Mouse (Mus musculus) kidney, adult 2 months (tissue): Measurements from ENCODE around the gene Ppp3cb.

ENCODE experiments used
- CTCF ChIP-seq: fragments of 200-500 bp; conservative IDR thresholded peaks from 2 replicates; pipeline ENCODE4 v1.5.1; 2011; ENCODE audit warnings: low read depth, mild to moderate bottlenecking, control low read depth, low read length, moderate library complexity, mixed read lengths; ENCODE audit not compliant: insufficient read depth, insufficient read length
- POLR2A ChIP-seq: fragments of 200-500 bp; IDR thresholded peaks from one replicate; pipeline ENCODE4 v1.6.1; 2011; ENCODE audit warnings: low read depth, low read length, control low read depth

DNA sequence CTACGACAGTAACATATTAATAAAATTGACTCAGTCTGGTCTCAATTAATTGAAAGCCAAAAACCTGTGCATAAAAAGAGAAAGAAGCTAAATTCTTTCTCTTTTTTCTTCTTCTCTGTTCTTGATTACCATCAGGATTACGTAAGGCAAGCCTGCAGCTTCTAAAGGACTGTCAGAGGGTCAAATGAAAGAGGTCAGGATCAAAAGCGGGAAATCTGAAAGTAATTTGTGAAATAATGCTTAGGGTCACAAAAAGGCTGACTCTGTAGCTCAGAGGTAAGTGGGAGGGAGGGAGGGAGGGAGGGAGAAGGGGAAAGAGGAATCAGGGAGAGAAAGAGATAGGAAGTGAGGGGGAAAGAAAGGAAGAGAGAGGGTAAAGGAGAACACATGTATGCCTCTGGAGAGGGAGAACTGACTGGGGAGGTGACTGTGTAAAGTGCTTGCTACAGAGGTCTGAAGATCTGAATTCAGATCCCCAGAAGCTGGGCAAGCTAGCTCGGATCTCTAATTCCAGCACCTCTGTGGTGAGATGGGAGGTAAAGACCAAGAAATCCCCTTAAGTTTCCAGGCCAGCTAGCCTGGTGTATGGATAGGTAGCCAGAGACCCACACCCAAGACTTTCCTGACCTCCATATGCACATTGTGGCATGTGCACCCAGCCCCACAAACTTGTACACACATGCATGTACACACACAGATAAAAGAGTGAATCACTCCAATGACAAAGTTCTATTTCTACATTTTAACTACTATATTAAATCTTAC lies 68.9 kb downstream of the Ppp3cb start:
- TF ChIP-seq CTCF (no peak), POLR2A (no peak)
